Mouse (Mus musculus) MEL (cell line): ENCODE measurements around the gene Neurod2.

ENCODE experiments used
- CHD2 ChIP-seq: IDR thresholded peaks from 2 replicates; pipeline ENCODE4 v1.6.1; 2011; ENCODE audit warnings: low read length, improper control_type of control experiment
- CTCF ChIP-seq, 3 experiments: IDR thresholded peaks in 2 of 3; conservative IDR thresholded peaks in 1 of 3; 2 replicates each; pipeline ENCODE4 v1.5.1; 2011 to 2012; ENCODE audit warnings: low read length in 3 of 3, low read depth in 2 of 3, mild to moderate bottlenecking in 2 of 3, improper control_type of control experiment in 1 of 3, inconsistent platforms in 1 of 3, mixed read lengths in 1 of 3, moderate library complexity in 1 of 3; ENCODE audit not compliant: control insufficient read depth in 1 of 3, insufficient read depth in 1 of 3, poor library complexity in 1 of 3, severe bottlenecking in 1 of 3
- ETS1 ChIP-seq: IDR thresholded peaks from 2 replicates; pipeline ENCODE4 v1.6.1; 2012; ENCODE audit warnings: low read depth, mild to moderate bottlenecking, inconsistent platforms, low read length, improper control_type of control experiment, moderate library complexity
- JUND ChIP-seq: IDR thresholded peaks from 2 replicates; pipeline ENCODE4 v1.6.1; 2011; ENCODE audit warnings: low read depth, mild to moderate bottlenecking, improper control_type of control experiment, low read length
- KAT2A ChIP-seq: conservative IDR thresholded peaks from 2 replicates; pipeline ENCODE4 v1.6.1; 2012; ENCODE audit warnings: low read depth, low read length, improper control_type of control experiment, inconsistent platforms
- MEF2A ChIP-seq: IDR thresholded peaks from 2 replicates; pipeline ENCODE4 v1.6.1; 2014; ENCODE audit warnings: low read depth, mild to moderate bottlenecking, inconsistent platforms, low read length, improper control_type of control experiment; ENCODE audit not compliant: poor library complexity, insufficient replicate concordance, severe bottlenecking; ENCODE audit errors: extremely low read depth
- POLR2A ChIP-seq, 2 experiments: IDR thresholded peaks; 2 replicates each; pipeline ENCODE4 v1.6.1; 2011 to 2012; ENCODE audit warnings: low read length in 2 of 2, mild to moderate bottlenecking in 2 of 2, control low read depth in 1 of 2, improper control_type of control experiment in 1 of 2, low read depth in 1 of 2, moderate library complexity in 1 of 2; ENCODE audit not compliant: control insufficient read depth in 1 of 2, insufficient read depth in 1 of 2, poor library complexity in 1 of 2
- TAL1 ChIP-seq: IDR thresholded peaks from 2 replicates; pipeline ENCODE4 v1.6.1; 2012; ENCODE audit warnings: mild to moderate bottlenecking, inconsistent platforms, low read length, moderate library complexity, mixed read lengths
- TBP ChIP-seq: IDR thresholded peaks from 2 replicates; pipeline ENCODE4 v1.8.0; 2011; ENCODE audit warnings: low read depth, low read length, improper control_type of control experiment
- USF1 ChIP-seq: IDR thresholded peaks from 2 replicates; pipeline ENCODE4 v1.6.1; 2014; ENCODE audit warnings: low read depth, mild to moderate bottlenecking, inconsistent platforms, low read length, improper control_type of control experiment, moderate library complexity
- ZC3H11A ChIP-seq: IDR thresholded peaks from 2 replicates; pipeline ENCODE4 v1.6.1; 2012; ENCODE audit warnings: low read depth, mild to moderate bottlenecking, inconsistent platforms, low read length, improper control_type of control experiment
- ZMIZ1 ChIP-seq: IDR thresholded peaks from 2 replicates; pipeline ENCODE4 v1.6.1; 2012; ENCODE audit warnings: low read depth, mild to moderate bottlenecking, inconsistent platforms, low read length, improper control_type of control experiment, moderate library complexity

GRCm38 (mm10) chr11:98298484-98299205 lies 30.8 kb downstream of the Neurod2 start:
- TF ChIP-seq CTCF (IDR thresholded peaks at IDR 0.05 in 2 of 3, conservative IDR thresholded peaks at IDR 0.05 in 1 of 3; ENCODE audit: control insufficient read depth in 1 of 3, insufficient read depth in 1 of 3, low read depth in 2 of 3, low read length in 3 of 3, poor library complexity in 1 of 3, severe bottlenecking in 1 of 3) (no peak), POLR2A (IDR thresholded peaks at IDR 0.05; ENCODE audit: control insufficient read depth in 1 of 2, insufficient read depth in 1 of 2, low read depth in 1 of 2, low read length in 2 of 2, poor library complexity in 1 of 2) (no peak), KAT2A (no peak), USF1 (no peak), MEF2A (no peak), ETS1 (no peak), TAL1 (no peak), TBP (no peak), ZC3H11A (no peak), JUND (no peak), CHD2 (no peak), ZMIZ1 (no peak)
